Mouse (Mus musculus) ES-E14 (cell line): ENCODE data around the gene Ap3b1.
A peak's percentile ranks its signal among the peaks of the same experiment; 100 is the strongest.

Experiments used
- CHD2 ChIP-seq: IDR thresholded peaks from 2 replicates; pipeline ENCODE4 v1.6.1; 2014; ENCODE audit warnings: mild to moderate bottlenecking, low read depth, low read length, inconsistent platforms
- HCFC1 ChIP-seq: IDR thresholded peaks from 2 replicates; pipeline ENCODE4 v1.6.1; 2012; ENCODE audit warnings: low read length, inconsistent platforms, borderline replicate concordance; ENCODE audit not compliant: insufficient read depth
- ZC3H11A ChIP-seq: IDR thresholded peaks from 2 replicates; pipeline ENCODE4 v1.6.1; 2012; ENCODE audit warnings: low read depth, mild to moderate bottlenecking, inconsistent platforms, low read length, borderline replicate concordance
- ZNF384 ChIP-seq: IDR thresholded peaks from 2 replicates; pipeline ENCODE4 v1.6.1; 2012; ENCODE audit warnings: low read depth, low read length, inconsistent platforms

DNA sequence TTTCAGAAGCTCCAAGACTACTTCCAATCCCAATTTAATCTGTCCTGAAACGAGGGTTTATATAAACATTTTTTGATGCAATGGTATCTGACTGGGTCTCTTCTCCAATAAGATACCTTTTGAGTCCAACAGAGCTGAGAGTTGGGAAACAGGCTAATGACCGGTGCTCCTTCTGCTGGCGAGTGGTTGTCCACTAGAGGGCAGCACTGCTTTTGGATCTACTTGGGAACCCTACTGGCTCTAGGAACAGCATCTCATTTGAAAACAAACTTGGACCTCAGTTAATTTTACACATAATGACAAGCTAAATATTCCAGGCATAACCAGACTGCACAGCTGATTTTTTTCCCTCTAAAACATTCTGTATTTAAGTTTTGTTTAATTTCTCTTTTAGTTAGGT, 201.3 kb downstream of the Ap3b1 start:
- TF ChIP-seq CHD2 (no peak), ZNF384 (no peak), HCFC1 (no peak), ZC3H11A (peak; percentile 85)
